Mouse (Mus musculus) liver, embryonic 13.5 days (tissue): ENCODE measurements around the gene Tmem258. TPM values are rescaled to one million over a fixed set of nuclear protein-coding genes. Genes with fewer than 3 reads are reported as not detected.

ENCODE experiments used
- ATAC-seq: fragments of 200-750 bp; cut with Nextera tagmentation; 2 replicates; pipeline ENCODE4 v1.8.0; 2017; ENCODE audit warnings: low read depth, mild to moderate bottlenecking, moderate number of reproducible peaks, moderate library complexity
- DNase-seq: peaks from one replicate; pipeline ENCODE4 v3.0.0; 2022
- H3K27ac ChIP-seq: fragments of 300-500 bp; sonication (generic); 2 replicates; pipeline ENCODE4 v1.5.1; 2015; ENCODE audit warnings: moderate library complexity, mild to moderate bottlenecking, inconsistent platforms
- H3K27me3 ChIP-seq: fragments of 300-500 bp; sonication (generic); 2 replicates; pipeline ENCODE4 v1.6.1; 2015; ENCODE audit warnings: mild to moderate bottlenecking, inconsistent platforms
- H3K36me3 ChIP-seq: fragments of 300-500 bp; sonication (generic); 2 replicates; pipeline ENCODE4 v1.6.1; 2015; ENCODE audit warnings: mild to moderate bottlenecking, inconsistent platforms
- H3K4me1 ChIP-seq: fragments of 300-500 bp; sonication (generic); replicated peaks from 2 replicates; pipeline ENCODE4 v1.6.1; 2015; ENCODE audit warnings: inconsistent platforms
- H3K4me2 ChIP-seq: fragments of 300-500 bp; sonication (generic); 2 replicates; pipeline ENCODE4 v1.6.1; 2015; ENCODE audit warnings: inconsistent platforms, mild to moderate bottlenecking, moderate library complexity
- H3K4me3 ChIP-seq: fragments of 300-500 bp; sonication (generic); replicated peaks from 2 replicates; pipeline ENCODE4 v1.5.1; 2015; ENCODE audit warnings: mild to moderate bottlenecking, inconsistent platforms
- H3K9ac ChIP-seq: fragments of 300-500 bp; sonication (generic); 2 replicates; pipeline ENCODE4 v1.6.1; 2015; ENCODE audit warnings: mild to moderate bottlenecking, inconsistent platforms
- H3K9me3 ChIP-seq: fragments of 300-500 bp; sonication (generic); replicated peaks from 2 replicates; pipeline ENCODE4 v1.6.1; 2016; ENCODE audit warnings: inconsistent platforms
- whole genome bisulfite sequencing: fragments of 180-500 bp; shearing (Covaris S2); methylation state at CpG from one replicate; pipeline ENCODE4 v1.1.7; 2015; ENCODE audit not compliant: insufficient replicate concordance; 5-methylcytosine and 5-hydroxymethylcytosine counted together
- polyA plus RNA-seq: library from polyadenylated mRNA; unstranded; fragments of >200 nt; fragmentation: Nextera tagmentation; extraction: Ambion mirVana; gene quantifications from 2 replicates; pipeline ENCODE4 v1.2.1, GENCODE M21; 2015

The Tmem258 gene
- polyA plus RNA-seq, 1 experiment from 2014 or later: 375 TPM

GRCm38 (mm10) chr19:10171846-10172245 lies 32.0 kb upstream of the Tmem258 start:
- H3K27me3 ChIP-seq: no peaks in the 10 kb centered on the region
- H3K9ac ChIP-seq: peak overlapping the region; percentile 37
- H3K4me2 ChIP-seq: 0 out of 2 replicates have a peak overlapping the region, but pooled peaks have one; percentile 8
- peak overlapping the region; percentile 94 for H3K27ac ChIP-seq
- H3K9me3 ChIP-seq: no peaks in the 10 kb centered on the region
- H3K4me3 ChIP-seq: no peak overlapping the region
- DNase-seq: no peak
- H3K4me1 ChIP-seq: peaks cover 62% of the 10 kb centered on the region
- no peak for ATAC-seq
- no peaks in the 10 kb centered on the region for H3K36me3 ChIP-seq

- no peaks in the 10 kb centered on the region for H3K36me3 ChIP-seq
- DNase-seq (peak; percentile 79), ATAC-seq (peak; percentile 94)
- peak overlapping the region; percentile 63 for H3K4me2 ChIP-seq
- H3K4me1 ChIP-seq: peaks cover 68% of the 10 kb centered on the region
- H3K9ac ChIP-seq: peak overlapping the region; percentile 62
- 19% methylated on average over 5 of the region's 5 CpGs for WGBS
- H3K9me3 ChIP-seq: no peaks in the 10 kb centered on the region
- peak overlapping the region; percentile 32 for H3K4me3 ChIP-seq
- H3K27me3 ChIP-seq: no peaks in the 10 kb centered on the region
- peak overlapping the region; percentile 94 for H3K27ac ChIP-seq
These were observed 30.6 kb upstream of the Tmem258 start for GRCm38 (mm10) chr19:10173116-10173718.

GRCm38 (mm10) chr19:10173844-10174539 lies 29.8 kb upstream of the Tmem258 start:
- H3K36me3 ChIP-seq: no peaks in the 10 kb centered on the region
- H3K4me1 ChIP-seq: peaks cover 68% of the 10 kb centered on the region
- peak overlapping the region; percentile 94 for H3K27ac ChIP-seq
- no peaks in the 10 kb centered on the region for H3K9me3 ChIP-seq
- H3K9ac ChIP-seq: peak overlapping the region; percentile 62
- no peaks in the 10 kb centered on the region for H3K27me3 ChIP-seq
- no peak overlapping the region for H3K4me3 ChIP-seq
- peak overlapping the region; percentile 63 for H3K4me2 ChIP-seq
- DNase-seq: no peak
- no peak for ATAC-seq
- WGBS: 60% methylated on average over 7 of the region's 7 CpGs

- peaks cover 59% of the 10 kb centered on the region for H3K4me1 ChIP-seq
- WGBS: 67% methylated on average over 4 of the region's 4 CpGs
- DNase-seq (no peak), ATAC-seq (no peak)
- H3K27me3 ChIP-seq: no peaks in the 10 kb centered on the region
- no peaks in the 10 kb centered on the region for H3K9me3 ChIP-seq
- H3K36me3 ChIP-seq: no peaks in the 10 kb centered on the region
- H3K4me2 ChIP-seq: no peak overlapping the region
- no peak overlapping the region for H3K9ac ChIP-seq
- H3K4me3 ChIP-seq: no peak overlapping the region
- peak overlapping the region; percentile 48 for H3K27ac ChIP-seq
These were observed 28.9 kb upstream of the Tmem258 start for GRCm38 (mm10) chr19:10174956-10175355.

- H3K4me1 ChIP-seq: peaks cover 48% of the 10 kb centered on the region
- no peak for DNase-seq
These were observed 27.3 kb upstream of the Tmem258 start for GRCm38 (mm10) chr19:10176477-10176876.

GRCm38 (mm10) chr19:10176941-10177372 lies 26.9 kb upstream of the Tmem258 start:
- Histone ChIP-seq H3K9me3 (no peaks in the 10 kb centered on the region), H3K27me3 (no peaks in the 10 kb centered on the region), H3K4me1 (peaks cover 48% of the 10 kb centered on the region), H3K4me2 (no peak overlapping the region), H3K4me3 (no peak overlapping the region), H3K36me3 (no peaks in the 10 kb centered on the region), H3K9ac (no peak overlapping the region), H3K27ac (no peak overlapping the region; the same call in 1 of the 2 replicates)
- no peak for DNase-seq
- 41% methylated on average over 7 of the region's 7 CpGs for WGBS
- ATAC-seq: no peak

More at GRCm38 (mm10) chr19:10176477-10176876, 27.3 kb upstream of the Tmem258 start:
- H3K36me3 ChIP-seq: no peaks in the 10 kb centered on the region
- ATAC-seq: no peak
- no peak overlapping the region for H3K9ac ChIP-seq
- WGBS: 75% methylated on average over 1 of the region's 1 CpGs
- H3K4me3 ChIP-seq: no peak overlapping the region
- no peaks in the 10 kb centered on the region for H3K27me3 ChIP-seq
- no peaks in the 10 kb centered on the region for H3K9me3 ChIP-seq
- no peak overlapping the region for H3K27ac ChIP-seq
- no peak overlapping the region for H3K4me2 ChIP-seq

GRCm38 (mm10) chr19:10181225-10181624 lies 22.6 kb upstream of the Tmem258 start:
- no peak overlapping the region for H3K4me3 ChIP-seq
- DNase-seq (no peak), ATAC-seq (no peak)
- peaks cover 43% of the 10 kb centered on the region for H3K4me1 ChIP-seq
- H3K27me3 ChIP-seq: no peaks in the 10 kb centered on the region
- no peak overlapping the region for H3K4me2 ChIP-seq
- no peaks in the 10 kb centered on the region for H3K9me3 ChIP-seq
- H3K9ac ChIP-seq: no peak overlapping the region
- WGBS: 88% methylated on average over 7 of the region's 7 CpGs
- H3K27ac ChIP-seq: peak overlapping the region; percentile 85; the same call in 1 of the 2 replicates
- peaks cover 19% of the 10 kb centered on the region for H3K36me3 ChIP-seq

- 28% methylated on average over 7 of the region's 7 CpGs for WGBS
- Histone ChIP-seq H3K4me2 (peak overlapping the region; percentile 92), H3K4me1 (peaks cover 45% of the 10 kb centered on the region), H3K27me3 (no peaks in the 10 kb centered on the region), H3K9ac (peak overlapping the region; percentile 93), H3K9me3 (no peaks in the 10 kb centered on the region), H3K36me3 (peaks cover 28% of the 10 kb centered on the region), H3K27ac (peak overlapping the region; percentile 85), H3K4me3 (peak overlapping the region; percentile 87)
- ATAC-seq (no peak), DNase-seq (no peak)
These were observed 21.7 kb upstream of the Tmem258 start for GRCm38 (mm10) chr19:10182142-10182541.

GRCm38 (mm10) chr19:10182670-10183298 lies 21.0 kb upstream of the Tmem258 start, which contains the start of gene Fads1:
Fads1 (plus strand) TSS chr19:10182888.
- peak within 1 kb of the TSS; percentile 93 for H3K9ac ChIP-seq
- ATAC-seq (peak; percentile 92), DNase-seq (peak; percentile 91)
- peaks cover 34% of the 10 kb centered on the region for H3K36me3 ChIP-seq
- no peaks in the 10 kb centered on the region for H3K9me3 ChIP-seq
- H3K27me3 ChIP-seq: no peaks in the 10 kb centered on the region
- peak within 1 kb of the TSS; percentile 87 for H3K4me3 ChIP-seq
- under 1% methylated on average over 70 of the region's 70 CpGs for WGBS
- H3K4me1 ChIP-seq: peaks cover 43% of the 10 kb centered on the region
- peak within 1 kb of the TSS; percentile 92 for H3K4me2 ChIP-seq
- H3K27ac ChIP-seq: peak within 1 kb of the TSS; percentile 91

GRCm38 (mm10) chr19:10183299-10183983 lies 20.4 kb upstream of the Tmem258 start:
- no peaks in the 10 kb centered on the region for H3K9me3 ChIP-seq
- H3K36me3 ChIP-seq: peaks cover 41% of the 10 kb centered on the region
- peaks cover 48% of the 10 kb centered on the region for H3K4me1 ChIP-seq
- 3% methylated on average over 35 of the region's 35 CpGs for WGBS
- no peaks in the 10 kb centered on the region for H3K27me3 ChIP-seq
- peak overlapping the region; percentile 91 for H3K27ac ChIP-seq
- DNase-seq (peak; percentile 52), ATAC-seq (peak; percentile 65)
- peak overlapping the region; percentile 93 for H3K9ac ChIP-seq
- peak overlapping the region; percentile 92 for H3K4me2 ChIP-seq
- H3K4me3 ChIP-seq: peak overlapping the region; percentile 87

- ATAC-seq (0 out of 2 replicates have a peak, but pooled peaks have one; percentile 4), DNase-seq (no peak)
- Histone ChIP-seq H3K4me3 (peak overlapping the region; percentile 87), H3K4me2 (peak overlapping the region; percentile 92), H3K27ac (peak overlapping the region; percentile 91), H3K9me3 (no peaks in the 10 kb centered on the region), H3K9ac (peak overlapping the region; percentile 93), H3K27me3 (no peaks in the 10 kb centered on the region), H3K4me1 (peaks cover 48% of the 10 kb centered on the region), H3K36me3 (peaks cover 47% of the 10 kb centered on the region)
- 46% methylated on average over 12 of the region's 12 CpGs for WGBS
These were observed 19.7 kb upstream of the Tmem258 start for GRCm38 (mm10) chr19:10184096-10184495.
